Mouse (Mus musculus): ENCODE results near the gene Coq6.

DNA sequence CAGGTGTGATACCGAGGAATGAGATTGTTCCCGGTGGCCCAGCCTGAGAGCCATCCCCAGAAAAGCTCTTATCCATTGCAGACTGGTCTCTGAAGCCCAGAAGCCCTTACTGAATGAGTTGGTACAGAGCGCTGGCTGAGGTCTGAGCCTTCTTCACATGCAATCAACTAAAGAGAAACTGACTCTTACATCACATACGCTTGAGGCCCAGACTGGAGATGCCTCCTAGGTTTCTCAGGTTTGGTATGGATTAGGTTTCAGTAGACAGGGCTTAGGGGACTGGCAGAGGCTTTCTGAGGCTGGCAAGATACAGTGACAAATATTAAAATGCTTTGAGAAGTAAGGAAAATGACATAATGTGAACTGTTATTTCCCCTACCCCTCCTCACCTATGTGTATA lies 24.0 kb downstream of the Coq6 start:
- TF ChIP-seq POLR2A (IDR thresholded peaks at IDR 0.05; ENCODE audit: low read depth, low read length) (no peak), CTCF (IDR thresholded peaks at IDR 0.05; ENCODE audit: borderline replicate concordance, insufficient read depth, low read length) (no peak)

All from embryonic fibroblast, embryonic 13.5 days (primary cell).